Mouse (Mus musculus): ENCODE measurements around the gene Gm20388.

DNA sequence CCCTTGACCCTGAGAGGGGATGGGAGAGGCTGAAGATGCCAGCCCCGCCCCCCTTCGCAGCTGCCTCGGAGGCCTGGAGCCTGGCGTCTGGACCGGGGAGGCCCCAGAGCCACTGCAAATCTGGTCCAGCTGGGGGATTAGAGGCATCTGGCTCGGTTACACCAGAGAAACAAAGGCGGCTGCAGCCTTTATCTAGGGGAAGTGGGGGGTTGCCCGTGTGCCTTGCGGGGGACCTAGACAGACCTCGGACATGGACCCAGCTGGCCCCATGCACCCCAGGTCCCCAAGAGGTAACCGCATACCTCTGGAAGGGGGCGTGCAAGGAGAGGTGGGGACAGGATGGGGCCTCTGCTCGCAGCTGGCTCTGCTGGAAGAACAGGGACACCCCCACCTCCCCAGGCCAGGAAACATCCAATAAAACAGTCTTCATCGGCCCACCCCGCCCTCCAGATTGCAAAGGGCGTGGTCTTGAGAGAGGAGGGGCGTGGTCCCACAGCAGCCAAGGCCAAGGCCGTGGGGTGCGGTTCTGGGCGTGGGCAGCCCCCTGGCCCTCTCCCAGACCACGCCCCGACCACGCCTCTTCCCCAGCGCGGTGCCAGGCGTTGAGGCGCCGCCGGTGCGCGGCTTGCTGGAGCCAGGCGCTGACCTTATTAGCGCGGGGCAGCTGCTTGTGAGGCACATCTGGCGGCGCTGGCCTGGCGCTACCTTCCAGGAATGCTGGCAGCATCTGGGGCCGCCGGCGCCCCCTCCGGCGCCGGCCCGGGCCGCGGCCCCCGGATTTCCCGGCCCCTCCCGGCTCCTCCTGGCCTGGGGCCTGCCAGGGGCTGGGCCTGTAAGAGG, 365.6 kb downstream of the Gm20388 start:
- 0 out of 2 replicates have a peak, but pooled peaks have one; percentile 28 for TF ChIP-seq POLR2A (IDR thresholded peaks at IDR 0.05; ENCODE audit: borderline replicate concordance, extremely low read depth, insufficient read depth, insufficient read length, poor library complexity, severe bottlenecking)
- TF ChIP-seq CTCF (IDR thresholded peaks at IDR 0.05; ENCODE audit: borderline replicate concordance, extremely low read depth, insufficient read depth, insufficient read length), result no peak

Measured in brain, embryonic 14.5 days (tissue).